Mouse (Mus musculus) right cerebral cortex, adult 18-20 months (tissue): ENCODE measurements at regions not wholly inside any gene's neighbourhood (a gene's known extent, or its start where the extent isn't known, plus 50 kb on each side); places are given as distances from the start of the nearest gene placed in this dataset.

Source experiments
- DNase-seq: peaks from one replicate; pipeline ENCODE4 v3.0.0; 2022; ENCODE audit warnings: mixed read lengths

DNA sequence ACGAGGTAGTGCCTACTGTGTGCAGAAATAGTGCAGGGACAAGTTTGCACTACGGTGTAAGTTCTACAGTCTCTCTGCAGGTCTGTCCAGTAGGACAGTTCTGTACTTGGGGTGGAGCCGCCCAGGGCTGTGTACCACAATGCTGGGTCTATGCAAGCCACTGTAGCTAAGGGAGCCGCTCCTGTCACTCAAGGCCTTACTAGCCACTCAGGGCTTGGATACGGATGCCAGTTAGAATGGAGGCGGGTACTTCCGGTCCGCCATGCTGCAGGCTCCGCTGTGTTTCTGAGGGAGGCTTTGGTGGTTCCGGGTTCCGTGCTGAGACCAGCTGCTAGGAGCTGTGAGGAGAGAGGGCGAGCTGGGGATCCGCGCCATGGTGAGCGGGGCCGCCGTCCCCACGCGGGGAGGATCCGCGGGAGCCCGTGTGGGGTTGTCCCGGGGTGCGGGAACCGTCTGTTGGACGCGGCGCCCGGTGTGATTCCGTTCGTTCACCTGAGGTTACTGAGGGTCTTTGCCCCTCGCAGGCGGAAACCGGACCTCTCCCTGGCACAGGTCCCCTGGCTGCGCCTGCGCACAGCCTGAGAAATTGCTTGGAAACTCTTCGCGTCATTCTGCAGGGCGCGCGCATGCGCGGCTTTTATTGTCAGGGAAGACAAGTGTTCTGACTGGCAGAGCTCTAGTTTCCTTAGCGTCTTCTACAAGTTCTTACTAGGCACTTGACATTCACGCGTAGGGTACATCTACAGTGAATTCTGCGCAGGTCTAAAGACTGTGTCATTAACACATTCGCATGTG lies 51.0 kb upstream of the Zfp873 start:
- DNase-seq = peak; percentile 81
